Mouse (Mus musculus) frontal cortex, postnatal 10 days (tissue): ENCODE data around the gene LTO1.
"Not testable (repeated sequence)": the region's sequence is repeated elsewhere in the genome, so short reads cannot be mapped to it uniquely, and the experiment has no call there.

ENCODE experiments used
- DNase-seq, 2 experiments: peaks; one replicate each; pipeline ENCODE4 v3.0.0; 2022; ENCODE audit warnings: low spot score in 2 of 2, mixed read lengths in 1 of 2

LTO1 gene

DNA sequence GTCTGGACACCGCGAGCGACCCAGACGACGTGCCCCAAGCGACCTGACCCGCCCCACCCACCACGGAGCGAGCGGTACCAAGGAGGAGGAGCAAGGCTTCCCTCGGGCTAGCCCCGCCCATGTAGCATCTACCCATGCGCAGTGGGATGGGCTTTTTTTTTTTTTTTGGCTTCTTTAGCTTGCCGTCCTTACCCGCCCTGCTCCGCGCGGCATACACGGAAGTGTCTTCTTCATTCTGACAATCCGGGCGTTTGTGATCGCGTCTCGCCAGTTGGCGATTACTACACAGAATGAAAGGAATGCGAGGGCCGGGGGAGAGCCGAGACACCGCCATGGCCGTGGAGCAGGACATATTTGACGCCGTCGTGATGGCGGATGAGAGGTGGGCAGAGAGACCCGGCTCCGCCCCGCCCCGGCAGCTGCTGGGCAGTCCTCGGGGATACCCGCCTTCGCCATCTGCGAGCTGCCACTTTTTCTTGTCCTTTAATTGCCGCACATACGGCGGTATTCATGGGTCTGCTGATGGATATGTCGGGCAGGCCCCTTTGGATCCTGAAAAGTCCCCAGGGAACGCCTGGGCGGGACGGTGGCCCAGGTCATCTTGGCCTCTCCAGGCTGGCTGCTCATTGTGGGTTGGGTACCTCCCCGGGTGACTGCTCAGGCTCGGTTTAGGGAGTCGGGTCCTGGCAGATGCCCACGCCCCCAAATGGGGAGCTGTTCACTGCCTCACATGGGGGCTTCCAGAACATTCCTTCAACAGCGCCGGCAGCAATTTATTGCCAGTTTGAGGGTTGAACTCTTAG, at the start of gene LTO1:
Gene LTO1 (plus strand): TSS at position 153 of the 803 bp plus-strand sequence.
- peak; percentile 87 to 89 for DNase-seq

DNA sequence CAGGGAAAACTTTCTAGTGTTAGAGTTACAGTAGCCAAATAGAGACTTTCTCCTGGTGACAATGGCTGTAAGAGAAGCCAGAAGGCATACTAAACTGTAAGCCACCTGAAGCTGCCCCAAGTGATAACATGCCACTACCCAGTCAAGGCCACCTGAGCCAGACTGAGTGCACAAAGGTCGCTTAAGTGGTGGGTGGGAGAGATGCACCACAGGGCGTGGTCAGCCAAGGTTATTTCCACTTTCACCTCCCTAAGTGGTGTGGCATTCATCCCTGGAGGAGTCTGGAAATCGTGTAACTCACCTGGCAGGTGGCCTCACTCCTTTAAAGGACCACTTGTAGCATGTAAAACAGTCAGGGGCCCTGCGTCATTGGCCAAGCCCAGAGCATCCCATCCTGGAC, 47.7 kb upstream of the LTO1 start:
- DNase-seq: no peak

DNA sequence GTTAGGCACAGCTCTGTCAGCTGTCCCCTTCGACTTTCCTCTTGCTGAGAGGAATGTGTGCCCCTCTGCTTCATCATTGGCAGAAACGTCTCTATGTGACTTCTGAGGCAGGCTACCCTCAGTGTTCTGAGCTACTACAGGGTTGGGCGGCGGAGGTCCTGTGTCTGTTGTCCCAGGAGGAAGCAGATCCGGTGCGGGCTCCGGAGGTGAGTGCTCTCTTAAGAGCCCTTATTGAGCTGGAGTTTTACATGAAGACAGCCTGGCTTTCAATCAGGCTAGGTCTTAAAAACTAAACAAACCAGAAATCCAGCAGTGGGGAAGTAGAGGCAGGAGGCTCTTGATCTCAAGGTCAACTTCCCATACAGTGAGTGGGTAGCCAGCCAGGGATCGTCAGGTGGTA, 47.3 kb upstream of the LTO1 start:
- no peak for DNase-seq

DNA sequence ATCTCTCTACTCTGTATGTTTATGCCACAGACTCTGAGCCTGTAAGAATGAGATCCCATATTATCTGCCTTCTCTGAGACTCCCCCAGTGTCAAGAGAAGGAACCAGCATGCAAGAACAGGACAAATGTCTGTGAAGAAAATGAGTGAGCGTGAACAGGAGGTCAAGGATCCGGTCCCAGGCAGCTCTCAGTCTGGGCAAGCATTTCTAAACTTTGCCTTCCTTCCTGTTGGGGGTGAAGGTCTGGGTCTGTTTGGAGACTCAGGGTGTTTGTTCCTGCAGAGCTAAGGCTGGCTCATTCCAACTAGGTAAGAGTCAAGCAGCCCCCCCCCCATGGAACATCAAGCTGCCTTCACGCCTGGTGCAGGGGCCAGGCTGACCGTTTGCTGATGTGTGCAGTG, 42.5 kb upstream of the LTO1 start:
- no peak for DNase-seq

GRCm38 (mm10) chr7:144873160-144873559, 41.7 kb upstream of the LTO1 start:
- DNase-seq: no peak

DNA sequence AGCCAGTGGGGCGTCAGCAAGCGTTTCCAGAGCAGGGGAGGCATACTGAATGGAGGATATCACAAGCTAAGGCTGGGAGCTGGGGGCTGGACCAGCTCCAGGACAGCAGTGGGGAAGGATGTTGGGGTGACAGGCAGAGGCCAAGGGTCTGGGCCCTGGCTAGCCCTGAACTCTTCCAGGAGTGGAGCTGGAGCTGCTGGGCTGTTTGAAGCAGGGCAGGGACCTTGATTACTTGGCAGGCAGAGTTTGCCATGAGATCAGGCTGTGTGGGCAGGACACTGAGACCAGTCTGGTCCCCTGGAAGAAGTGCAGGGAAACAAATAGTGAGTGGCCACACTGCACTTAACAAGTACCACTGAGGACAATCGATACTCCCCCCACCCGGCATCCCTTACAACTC, 40.7 kb upstream of the LTO1 start:
- DNase-seq: no peak

GRCm38 (mm10) chr7:144878401-144878800, 36.5 kb upstream of the LTO1 start:
- DNase-seq: no peak

- DNase-seq: no peak
These were observed 31.8 kb upstream of the LTO1 start for GRCm38 (mm10) chr7:144883106-144883505.

DNA sequence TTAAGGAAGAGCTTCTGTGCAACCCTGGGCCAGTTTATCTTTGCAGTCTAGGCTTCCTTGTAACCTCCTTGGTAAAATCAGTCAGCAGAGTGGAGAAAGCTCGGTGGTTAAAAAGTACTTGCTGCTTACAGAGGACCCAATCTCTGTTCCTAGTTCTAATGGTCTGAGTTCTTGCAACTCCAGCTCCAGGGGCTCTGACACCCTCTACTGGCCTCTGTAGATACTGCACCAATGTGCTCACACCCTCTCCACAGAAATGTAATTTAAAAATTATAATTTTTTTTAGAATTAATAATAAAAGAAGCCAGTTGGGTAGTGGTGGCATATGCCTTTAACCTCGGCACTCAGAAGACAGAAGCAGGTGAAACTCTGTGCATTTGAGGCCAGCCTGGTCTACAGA, 27.2 kb upstream of the LTO1 start:
- no peak for DNase-seq

GRCm38 (mm10) chr7:144888564-144889299, 26.2 kb upstream of the LTO1 start:
- DNase-seq: no peak

- not testable (repeated sequence) for DNase-seq
These were observed 24.2 kb upstream of the LTO1 start for GRCm38 (mm10) chr7:144890661-144891060.

- DNase-seq: no peak
These were observed 23.0 kb upstream of the LTO1 start for GRCm38 (mm10) chr7:144891863-144892262.

- DNase-seq: no peak
These were observed 22.6 kb upstream of the LTO1 start for GRCm38 (mm10) chr7:144892322-144892721.

- no peak for DNase-seq
These were observed 20.7 kb upstream of the LTO1 start for GRCm38 (mm10) chr7:144894191-144894590.

GRCm38 (mm10) chr7:144894706-144895105, 20.2 kb upstream of the LTO1 start:
- no peak for DNase-seq

- DNase-seq: peak in 1 of 2 experiments; percentile 68
These were observed 19.4 kb upstream of the LTO1 start for GRCm38 (mm10) chr7:144895305-144896111.

DNA sequence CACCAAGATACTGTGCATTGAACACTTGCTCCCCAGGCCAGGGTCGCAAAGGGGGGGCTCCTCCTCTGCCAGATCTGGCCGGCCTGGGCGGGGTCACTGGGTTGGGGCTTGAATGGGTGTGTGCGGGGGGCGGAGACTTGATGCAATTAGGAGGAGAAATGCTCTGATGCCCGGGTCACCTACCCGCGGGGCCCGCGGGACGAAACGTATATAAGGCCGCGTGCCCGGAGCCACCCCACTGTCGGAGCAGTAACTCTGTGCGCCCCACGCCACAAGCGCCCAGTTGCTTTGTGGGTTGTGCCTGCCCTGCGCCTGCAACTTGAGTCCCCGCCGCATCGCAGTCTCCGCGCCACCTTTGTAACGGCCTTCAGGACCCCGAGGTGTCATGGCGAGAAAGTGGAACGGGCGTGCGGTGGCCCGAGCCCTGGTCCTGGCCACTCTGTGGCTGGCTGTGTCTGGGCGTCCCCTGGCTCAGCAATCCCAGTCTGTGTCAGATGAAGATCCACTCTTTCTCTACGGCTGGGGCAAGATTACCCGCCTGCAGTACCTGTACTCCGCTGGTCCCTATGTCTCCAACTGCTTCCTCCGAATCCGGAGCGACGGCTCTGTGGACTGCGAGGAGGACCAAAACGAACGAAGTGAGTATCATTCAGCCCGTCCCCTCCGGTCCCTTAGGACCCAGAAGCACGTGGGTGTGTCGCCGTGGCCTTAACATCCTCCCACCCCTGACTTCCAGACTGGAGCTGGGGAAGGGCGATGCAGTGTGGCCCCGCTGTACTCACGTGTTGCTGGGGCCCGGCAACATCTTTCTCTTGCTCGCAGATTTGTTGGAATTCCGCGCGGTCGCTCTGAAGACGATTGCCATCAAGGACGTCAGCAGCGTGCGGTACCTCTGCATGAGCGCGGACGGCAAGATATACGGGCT, 18.3 kb upstream of the LTO1 start, which contains the start of gene Fgf15:
Gene Fgf15 (plus strand): TSS at position 238 of the 925 bp plus-strand sequence.
- DNase-seq: no peak

DNA sequence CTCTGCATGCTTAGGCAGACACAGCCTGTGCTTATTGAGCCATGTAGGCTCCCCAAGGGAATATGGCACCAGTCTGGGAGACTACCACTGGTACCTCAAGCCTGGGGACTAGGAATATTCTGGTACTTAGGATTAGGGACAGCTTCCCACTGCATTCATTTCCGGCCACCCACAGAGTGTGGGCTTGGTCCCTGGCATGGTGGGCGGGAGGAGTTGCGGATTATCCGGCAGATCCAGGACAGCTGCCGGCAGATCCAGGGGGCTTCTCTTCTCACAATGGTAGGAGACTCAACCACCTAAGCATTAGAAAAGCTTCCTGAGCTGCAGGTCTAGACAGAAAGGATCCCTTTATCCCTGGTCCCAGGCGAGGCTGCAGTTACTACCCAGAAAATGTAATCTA, 16.4 kb upstream of the LTO1 start:
- DNase-seq: no peak

DNA sequence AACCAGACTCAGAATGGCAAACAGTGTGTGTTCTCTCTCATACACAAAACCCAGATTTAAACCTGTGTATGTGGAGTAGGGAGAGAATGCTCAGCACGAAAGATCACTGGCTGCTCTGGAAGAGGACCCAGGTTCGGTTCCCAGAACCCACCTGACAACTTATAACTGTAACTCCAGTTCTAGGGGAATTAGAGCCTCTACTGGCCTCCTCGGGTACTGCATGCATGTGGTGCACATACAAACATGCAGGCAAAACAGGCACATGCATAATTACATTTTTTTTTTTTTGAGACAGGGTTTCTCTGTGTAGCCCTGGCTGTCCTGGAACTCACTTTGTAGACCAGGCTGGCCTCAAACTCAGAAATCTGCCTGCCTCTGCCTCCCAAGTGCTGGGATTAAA, 9.4 kb upstream of the LTO1 start:
- DNase-seq: not testable (repeated sequence)

DNA sequence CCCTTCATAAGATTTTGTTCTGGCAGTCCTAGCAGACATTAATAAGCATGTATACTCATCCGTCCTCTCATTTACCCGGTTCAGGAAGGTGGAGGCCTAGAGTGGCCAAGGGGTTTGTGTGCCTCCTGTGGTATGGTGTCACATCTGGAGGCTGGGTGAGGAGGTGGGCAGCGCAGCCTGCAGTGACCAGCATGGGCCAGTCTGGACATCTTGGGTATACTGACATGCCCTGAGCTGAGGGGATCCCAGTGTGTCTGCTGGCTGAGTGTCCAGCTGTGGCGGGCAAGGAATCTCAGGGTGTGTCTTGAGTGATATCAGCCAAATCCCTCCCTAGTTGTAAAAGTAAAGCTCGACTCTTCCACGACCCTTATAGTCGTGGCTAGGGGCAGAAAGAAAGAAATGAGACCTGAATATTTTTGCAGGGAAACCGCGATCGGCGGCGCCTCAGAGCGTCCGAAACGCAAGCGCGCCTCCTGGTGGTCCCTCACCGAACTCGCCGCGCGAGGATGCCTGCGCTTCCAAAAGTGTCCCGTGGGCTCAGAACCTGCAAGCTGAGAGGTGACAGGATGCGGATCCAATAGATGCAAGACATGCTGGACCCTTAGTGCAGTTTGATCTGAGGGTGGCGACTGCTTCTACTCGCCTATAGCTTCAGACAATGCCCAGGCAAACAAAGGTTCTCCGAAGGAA, 8.0 kb upstream of the LTO1 start:
- peak in 1 of 2 experiments; percentile 61 for DNase-seq
